Mouse (Mus musculus): ENCODE results near the gene Serpinb6d.

Serpinb6d gene

GRCm38 (mm10) chr13:33661105-33661504 is at the start of gene Serpinb6d:
Gene Serpinb6d, plus strand, starts transcription at chr13:33661405.
- no peak for DNase-seq (ENCODE audit: low spot score)

DNA sequence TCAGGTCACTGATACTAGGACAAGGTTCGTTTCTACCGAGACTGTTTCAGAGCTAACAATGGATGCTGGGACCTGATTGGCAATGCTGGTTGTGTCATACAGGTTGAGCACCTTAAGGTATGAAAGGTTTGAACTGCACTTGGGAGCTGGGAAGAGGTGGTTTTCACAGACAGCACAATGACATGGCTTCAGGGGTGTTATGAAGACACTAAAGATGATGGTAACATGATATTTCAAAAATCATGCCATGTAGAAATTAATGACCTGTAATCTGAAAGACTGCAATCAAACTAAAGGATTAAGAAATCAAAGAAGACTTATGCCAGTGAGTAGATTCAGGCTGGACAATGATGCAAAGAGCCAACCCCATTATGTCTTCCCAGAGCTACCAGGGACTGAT is 38.3 kb upstream of the Serpinb6d start:
- no peak for DNase-seq (ENCODE audit: low spot score)

DNA sequence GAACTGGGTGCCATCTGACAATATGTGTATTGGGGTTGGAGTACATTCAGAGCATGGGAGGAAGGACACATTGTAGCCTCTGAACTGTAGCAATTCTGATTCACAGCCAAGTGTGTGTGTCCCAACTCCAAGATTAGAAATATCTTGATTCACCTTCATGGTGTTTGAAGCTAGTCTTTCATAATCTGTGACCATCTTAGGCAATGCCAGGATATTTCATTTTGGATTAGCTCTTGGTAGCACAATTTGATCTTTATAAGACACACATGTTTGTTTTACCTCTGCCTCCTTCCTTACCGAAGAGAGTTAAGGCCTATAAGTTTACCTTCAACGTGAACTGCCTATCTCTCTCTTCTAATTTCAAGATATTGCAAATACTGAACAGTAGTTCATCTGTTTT is 18.7 kb upstream of the Serpinb6d start:
- DNase-seq (ENCODE audit: low spot score) = no peak

DNA sequence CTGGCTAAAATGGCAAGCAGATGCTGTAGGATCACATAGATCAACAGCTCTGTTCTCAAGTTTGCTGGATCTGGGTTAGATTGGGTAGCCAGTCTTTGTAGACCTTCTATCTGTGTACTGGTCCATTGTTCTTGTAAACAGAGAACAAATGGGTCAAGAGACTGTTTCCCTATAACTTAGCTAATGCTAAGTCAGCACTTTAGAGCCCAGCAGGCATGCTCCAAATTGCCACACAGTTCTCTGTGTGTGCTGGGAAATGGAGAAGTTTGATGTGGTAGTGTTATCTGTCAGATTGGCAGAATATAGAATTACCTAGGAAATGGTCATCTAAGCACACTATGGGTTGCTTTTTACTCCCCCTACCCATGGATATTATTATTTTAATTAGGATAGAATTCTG is 1.3 kb downstream of the Serpinb6d start:
- DNase-seq (ENCODE audit: low spot score) = no peak

- no peak for DNase-seq (ENCODE audit: low spot score)
Observed at GRCm38 (mm10) chr13:33720296-33720695, 59.1 kb downstream of the Serpinb6d start.

Measured in ovary, adult 18-20 months (tissue).